Mouse (Mus musculus) kidney, adult 2 months (tissue): Measurements from ENCODE around the gene Zfp422. TPM values are rescaled to one million over a fixed set of nuclear protein-coding genes. Genes with fewer than 3 reads are reported as not detected.
"Not testable (repeated sequence)": the region's sequence is repeated elsewhere in the genome, so short reads cannot be mapped to it uniquely, and the experiment has no call there.

Experiments
- DNase-seq: peaks from one replicate; pipeline ENCODE4 v3.0.0; 2021
- H3K27ac ChIP-seq: fragments of 200-500 bp; 2 replicates; pipeline ENCODE4 v1.5.1; 2012; ENCODE audit warnings: low read depth, low read length, control low read depth, inconsistent platforms; ENCODE audit not compliant: insufficient read depth
- H3K27me3 ChIP-seq: fragments of 200-500 bp; replicated peaks from 2 replicates; pipeline ENCODE4 v1.6.1; 2012; ENCODE audit warnings: mild to moderate bottlenecking, moderate library complexity, low read length, inconsistent platforms; ENCODE audit not compliant: control insufficient read depth, insufficient read depth
- H3K36me3 ChIP-seq: fragments of 200-500 bp; 2 replicates; pipeline ENCODE4 v1.6.1; 2012; ENCODE audit warnings: mild to moderate bottlenecking, moderate library complexity, low read length, inconsistent platforms; ENCODE audit not compliant: control insufficient read depth, insufficient read depth
- H3K4me1 ChIP-seq: fragments of 200-500 bp; 2 replicates; pipeline ENCODE4 v1.6.1; 2011; ENCODE audit warnings: low read length; ENCODE audit not compliant: control insufficient read depth, insufficient read depth
- H3K4me3 ChIP-seq: fragments of 200-500 bp; 2 replicates; pipeline ENCODE4 v1.5.1; 2011; ENCODE audit warnings: mild to moderate bottlenecking, low read depth, low read length, control low read depth; ENCODE audit not compliant: insufficient read depth
- CTCF ChIP-seq: fragments of 200-500 bp; conservative IDR thresholded peaks from 2 replicates; pipeline ENCODE4 v1.5.1; 2011; ENCODE audit warnings: low read depth, mild to moderate bottlenecking, control low read depth, low read length, moderate library complexity, mixed read lengths; ENCODE audit not compliant: insufficient read depth, insufficient read length
- POLR2A ChIP-seq: fragments of 200-500 bp; IDR thresholded peaks from one replicate; pipeline ENCODE4 v1.6.1; 2011; ENCODE audit warnings: low read depth, low read length, control low read depth
- WGBS: fragments of 180-500 bp; shearing (Covaris S2); methylation state at CpG from one replicate; pipeline ENCODE4 v1.1.7; 2018; 5-methylcytosine and 5-hydroxymethylcytosine counted together
- polyA plus RNA-seq: library from polyadenylated mRNA; depleted of rRNA; stranded (reverse); fragments of >200 nt; gene quantifications from 2 replicates; pipeline ENCODE4 v1.2.3, GENCODE M21; 2012; rRNA removed

Gene Zfp422
- polyA plus RNA-seq, 1 experiment: 22.0 TPM

GRCm38 (mm10) chr6:116621318-116622023 is 7.3 kb downstream of the Zfp422 start:
- Histone ChIP-seq H3K27ac (no peak overlapping the region), H3K4me3 (no peak overlapping the region), H3K36me3 (no peaks in the 10 kb centered on the region), H3K4me1 (no peaks in the 10 kb centered on the region), H3K27me3 (no peaks in the 10 kb centered on the region)
- TF ChIP-seq POLR2A (no peak), CTCF (no peak)
- no peak for DNase-seq
- WGBS: 62% methylated on average over 8 of the region's 8 CpGs

- no peak overlapping the region for H3K4me3 ChIP-seq
- H3K36me3 ChIP-seq: no peaks in the 10 kb centered on the region
- H3K27ac ChIP-seq: no peak overlapping the region
- TF ChIP-seq POLR2A (no peak), CTCF (no peak)
- no peaks in the 10 kb centered on the region for H3K4me1 ChIP-seq
- H3K27me3 ChIP-seq: no peaks in the 10 kb centered on the region
- DNase-seq: no peak
Observed at GRCm38 (mm10) chr6:116618073-116618472, 10.7 kb downstream of the Zfp422 start.

GRCm38 (mm10) chr6:116615719-116616118 is 13.1 kb downstream of the Zfp422 start:
- Histone ChIP-seq H3K4me3 (no peak overlapping the region), H3K27me3 (no peaks in the 10 kb centered on the region), H3K4me1 (no peaks in the 10 kb centered on the region), H3K27ac (no peak overlapping the region), H3K36me3 (no peaks in the 10 kb centered on the region)
- WGBS: 85% methylated on average over 2 of the region's 2 CpGs
- DNase-seq: no peak
- no peak for TF ChIP-seq POLR2A
- TF ChIP-seq CTCF: no peak

GRCm38 (mm10) chr6:116607230-116607629 is 21.6 kb downstream of the Zfp422 start:
- DNase-seq: no peak
- no peaks in the 10 kb centered on the region for H3K27me3 ChIP-seq
- no peak overlapping the region for H3K4me3 ChIP-seq
- 38% methylated on average over 4 of the region's 4 CpGs for WGBS
- TF ChIP-seq POLR2A (no peak), CTCF (no peak)
- H3K36me3 ChIP-seq: no peaks in the 10 kb centered on the region
- no peaks in the 10 kb centered on the region for H3K4me1 ChIP-seq
- H3K27ac ChIP-seq: no peak overlapping the region

- H3K4me3 ChIP-seq, H3K4me1 ChIP-seq, H3K27me3 ChIP-seq, H3K27ac ChIP-seq, H3K36me3 ChIP-seq, DNase-seq: not testable (repeated sequence)
Observed at GRCm38 (mm10) chr6:116600969-116601368, 27.8 kb downstream of the Zfp422 start.

- Histone ChIP-seq H3K36me3 (no peaks in the 10 kb centered on the region), H3K4me3 (no peak within 1 kb of the TSS), H3K27me3 (no peaks in the 10 kb centered on the region), H3K4me1 (no peaks in the 10 kb centered on the region), H3K27ac (no peak within 1 kb of the TSS)
- TF ChIP-seq CTCF: no peak
- TF ChIP-seq POLR2A: no peak
- 82% methylated on average over 4 of the region's 4 CpGs for WGBS
- DNase-seq: no peak
Observed at GRCm38 (mm10) chr6:116584095-116584494, 44.7 kb downstream of the Zfp422 start, which contains the start of gene Olfr215. Gene Olfr215 (minus strand): TSS chr6:116584195.

Other genes with a start within 250 kb of the Zfp422 start
- 0.45 and 1.2 TPM in 2 replicates for gene Alox5, start 167.8 kb downstream of the Zfp422 start, polyA plus RNA-seq
- not detected in 2 replicates for gene Olfr211, start 139.9 kb downstream of the Zfp422 start, polyA plus RNA-seq
- gene Olfr212, start 122.5 kb downstream of the Zfp422 start, polyA plus RNA-seq: not detected in 2 replicates
- gene Olfr213, start 90.5 kb downstream of the Zfp422 start, polyA plus RNA-seq: not detected in 2 replicates
- 0.20 TPM in 1 of 2 replicates, not detected in the other for gene Gm5580, start 77.9 kb downstream of the Zfp422 start, polyA plus RNA-seq
- not detected in 2 replicates for gene Olfr214, start 74.8 kb downstream of the Zfp422 start, polyA plus RNA-seq
- gene Olfr215, start 44.8 kb downstream of the Zfp422 start, polyA plus RNA-seq: not detected in 2 replicates
- 14.3 and 17.8 TPM in 2 replicates for gene Depp1, start 21.6 kb upstream of the Zfp422 start, polyA plus RNA-seq
- 3.3 and 4.1 TPM in 2 replicates for gene Rassf4, start 45.0 kb upstream of the Zfp422 start, polyA plus RNA-seq
- 13.4 and 19.2 TPM in 2 replicates for gene Tmem72, start 87.9 kb upstream of the Zfp422 start, polyA plus RNA-seq